Mouse (Mus musculus) erythroblast, adult 5-6 weeks (primary cell): ENCODE data around the gene Eps8. TPM values are rescaled to one million over a fixed set of nuclear protein-coding genes. Genes with fewer than 3 reads are reported as not detected.

Source experiments
- ATAC-seq: replicated peaks from 2 replicates; pipeline ENCODE4 v1.8.0; 2016; ENCODE audit warnings: moderate number of reproducible peaks, mild to moderate bottlenecking, moderate TSS enrichment, inconsistent platforms; ENCODE audit not compliant: poor library complexity, low FRiP score, severe bottlenecking
- total RNA-seq, 2 experiments: library from RNA; stranded (forward) in 1 of 2; stranded (reverse) in 1 of 2; fragments of 150-400 nt in 1 of 2; fragments of 200-764, 138-1000 nt in 1 of 2; gene quantifications; 2 replicates each; pipeline versions ENCODE4 v1.2.3 to v1.2.4; 2015 to 2017; ENCODE audit warnings: low replicate concordance in 2 of 2

The Eps8 gene
- total RNA-seq, 2 experiments from 2014 or later, result 2.3 to 4.4 TPM

DNA sequence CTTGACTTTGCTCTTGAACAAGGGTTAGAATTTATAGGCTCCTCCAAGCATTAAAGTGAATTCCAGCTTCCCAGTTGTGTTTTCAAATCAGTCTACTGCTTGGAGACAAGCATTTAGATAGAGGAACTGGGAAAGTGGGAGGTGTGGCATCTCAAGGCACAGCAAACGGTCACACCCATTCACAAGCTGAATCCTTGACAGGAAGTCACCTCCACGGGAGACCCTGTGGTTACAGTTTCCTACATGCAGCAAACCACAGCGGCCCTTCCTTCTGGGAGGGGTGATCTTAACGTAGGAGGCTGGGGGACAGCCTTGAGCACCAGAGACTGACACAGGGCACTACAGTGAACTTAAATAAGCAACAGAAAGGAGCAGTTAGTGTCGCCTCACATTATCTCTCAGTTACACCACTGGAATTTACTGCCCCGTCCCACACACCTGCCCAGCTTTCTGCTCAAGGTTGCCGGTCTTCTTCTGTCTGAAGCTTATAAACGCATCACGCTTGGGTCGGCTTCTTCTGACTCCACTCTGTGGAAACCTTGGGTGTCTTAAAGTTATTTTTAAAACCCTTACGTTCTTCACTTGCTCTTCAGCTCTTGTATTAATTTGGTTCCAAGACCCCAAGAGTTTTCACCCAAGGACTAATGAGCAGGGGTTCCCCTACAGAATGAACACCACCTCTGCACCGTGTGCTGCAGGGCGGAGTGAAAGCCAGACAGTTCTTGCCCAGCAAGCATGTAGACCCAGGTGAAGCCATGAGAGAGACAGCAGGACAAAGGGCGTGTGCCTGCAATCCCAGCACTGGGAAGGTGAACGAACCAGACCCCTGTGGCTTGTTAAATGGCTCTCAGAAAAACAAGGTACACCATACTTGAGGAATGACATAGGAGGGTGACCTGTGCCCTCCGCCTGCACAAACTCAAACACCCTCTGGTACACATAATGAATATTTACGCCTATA, 113.2 kb downstream of the Eps8 start:
- ATAC-seq, result no peak

DNA sequence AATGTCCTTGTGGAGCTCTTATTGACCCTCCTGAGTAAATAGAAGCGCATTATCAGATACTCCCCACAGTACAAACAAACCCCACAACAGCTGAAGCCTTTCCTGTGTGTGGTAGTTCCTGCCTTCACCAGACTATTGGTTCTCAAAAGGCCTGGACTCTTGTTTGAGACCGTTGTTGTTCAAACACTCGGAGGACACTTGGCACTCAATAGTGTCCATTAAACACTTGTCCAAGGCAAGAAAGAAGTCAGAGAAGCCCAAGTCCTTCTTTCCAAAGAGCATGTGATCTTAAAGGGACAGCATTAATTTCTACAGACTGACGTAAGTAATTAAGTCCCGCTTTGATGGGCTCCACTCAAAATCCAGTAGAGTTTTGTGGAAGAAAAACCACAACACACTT, 113.9 kb downstream of the Eps8 start:
- no peak for ATAC-seq

- no peak for ATAC-seq
Measured at GRCm38 (mm10) chr6:137540346-137540745, 114.3 kb downstream of the Eps8 start.

- ATAC-seq, result no peak
Measured at GRCm38 (mm10) chr6:137539219-137539618, 115.5 kb downstream of the Eps8 start.

DNA sequence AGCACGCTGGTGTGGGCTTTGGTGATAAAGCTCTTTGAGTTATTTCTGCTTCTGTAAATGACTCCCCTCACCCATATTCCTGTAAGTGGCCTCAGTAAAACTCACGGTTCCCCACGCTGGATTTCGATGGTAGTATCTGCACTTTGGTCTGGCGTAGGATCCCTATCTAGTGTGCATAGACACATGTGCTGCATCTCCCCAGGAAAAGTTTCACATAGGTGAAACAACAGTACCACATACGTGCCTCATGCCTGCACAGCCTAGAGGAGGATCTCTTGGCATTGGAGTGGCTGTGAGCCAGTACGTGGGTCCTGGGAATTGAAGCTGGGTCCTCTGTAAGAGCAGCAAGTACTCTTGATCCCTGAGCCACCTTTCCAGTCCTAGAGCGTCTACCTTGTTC, 121.9 kb downstream of the Eps8 start:
- ATAC-seq, result no peak

DNA sequence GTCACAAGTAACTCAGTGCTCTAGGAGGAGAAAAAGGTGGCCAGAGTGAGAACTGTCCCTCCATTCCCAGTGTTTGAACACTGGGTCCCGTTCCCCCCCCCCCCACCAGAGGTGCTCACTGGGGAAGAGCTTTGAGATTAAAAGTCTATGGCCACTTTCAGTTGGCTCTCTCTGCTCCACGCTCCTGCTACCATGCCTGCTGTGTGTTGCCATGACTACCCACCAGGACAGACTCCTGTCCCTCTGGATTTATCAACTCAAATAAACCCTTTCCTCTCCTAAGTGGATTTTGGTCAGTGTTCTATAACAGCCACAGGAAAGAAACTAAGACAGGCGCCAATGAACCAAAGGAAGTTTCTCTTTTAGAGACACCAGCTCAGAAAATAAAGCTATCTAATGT, 128.9 kb downstream of the Eps8 start:
- ATAC-seq, result no peak

DNA sequence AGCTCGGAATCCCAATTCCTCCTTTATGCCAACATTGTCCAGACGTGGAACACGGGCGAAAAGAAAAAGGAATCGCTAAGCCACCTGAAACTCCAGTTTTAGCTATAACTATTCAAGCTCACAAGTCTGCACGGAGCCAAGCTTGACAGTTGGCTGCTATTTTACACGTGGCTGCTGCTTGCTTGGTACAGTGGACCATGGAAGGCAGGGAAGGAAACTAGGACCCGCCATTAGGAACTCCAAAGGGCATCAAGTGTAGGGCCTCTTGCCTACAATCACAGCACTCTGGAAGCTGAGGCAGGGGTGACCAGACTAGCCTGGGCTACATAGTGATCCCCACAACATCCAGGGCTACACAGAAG, 134.4 kb downstream of the Eps8 start:
- ATAC-seq, result no peak

- ATAC-seq, result no peak
Measured at GRCm38 (mm10) chr6:137519529-137520342, 134.9 kb downstream of the Eps8 start.

DNA sequence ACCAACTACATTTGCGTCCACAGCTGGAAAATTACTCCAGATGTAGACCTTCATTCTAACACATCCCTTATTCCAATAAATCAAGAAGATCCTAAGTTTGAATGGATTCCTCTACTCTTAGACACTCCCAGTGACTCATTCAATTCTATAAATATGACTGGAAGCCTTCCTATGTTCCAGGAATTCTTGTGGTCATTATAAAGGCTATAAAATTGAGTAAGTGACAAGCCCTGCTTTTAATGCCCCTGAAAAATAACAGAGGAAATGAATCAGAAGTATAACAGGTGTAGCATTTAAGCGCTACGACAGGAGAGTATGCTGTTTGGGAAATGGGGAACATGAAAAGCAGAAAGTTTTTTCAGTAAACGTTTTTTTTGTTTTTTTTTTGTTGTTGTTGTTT, 139.8 kb downstream of the Eps8 start:
- ATAC-seq, result no peak

- no peak for ATAC-seq
Measured at GRCm38 (mm10) chr6:137512753-137513152, 141.9 kb downstream of the Eps8 start.

GRCm38 (mm10) chr6:137509341-137510045, 145.2 kb downstream of the Eps8 start:
- no peak for ATAC-seq

DNA sequence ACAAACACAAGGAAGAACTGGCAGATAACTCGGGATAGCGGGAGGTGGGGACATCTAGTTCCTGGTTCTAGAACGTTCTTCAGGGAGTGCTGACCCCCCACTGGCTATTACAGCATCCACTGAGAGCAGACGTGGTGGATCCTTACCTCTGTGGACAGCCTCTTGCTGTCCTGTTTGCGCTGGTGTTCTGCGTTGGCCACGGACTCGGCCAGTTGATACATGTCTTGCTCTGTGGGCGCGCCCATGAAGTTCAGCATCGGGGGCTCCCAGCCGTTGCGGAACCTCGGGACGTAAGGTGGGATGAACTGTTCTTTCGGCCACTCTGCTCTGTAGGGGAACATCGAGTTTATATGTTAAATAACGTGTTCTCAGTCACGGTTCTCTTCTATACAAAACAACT, 145.7 kb downstream of the Eps8 start:
- no peak for ATAC-seq

- no peak for ATAC-seq
Measured at GRCm38 (mm10) chr6:137506563-137506962, 148.1 kb downstream of the Eps8 start.

GRCm38 (mm10) chr6:137505555-137506227, 149.0 kb downstream of the Eps8 start:
- ATAC-seq, result no peak

DNA sequence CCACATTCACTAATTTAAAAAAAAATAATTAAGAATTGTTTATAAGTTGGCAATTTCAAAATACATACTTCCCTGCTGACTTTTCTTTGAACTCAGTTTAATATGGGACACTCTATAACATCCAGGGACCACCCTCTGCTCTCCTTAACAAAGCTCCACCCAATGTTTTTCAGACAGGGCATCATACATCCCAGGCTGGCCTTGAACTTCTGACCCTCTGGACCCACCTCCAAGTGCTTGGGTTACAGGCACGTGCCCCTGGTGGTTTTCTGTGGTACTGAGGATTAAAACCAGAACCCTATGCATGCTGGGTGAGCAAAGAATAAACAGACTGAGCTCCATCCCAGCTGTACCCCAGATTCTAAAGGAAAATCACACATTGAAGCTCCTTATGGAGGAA, 150.6 kb downstream of the Eps8 start:
- no peak for ATAC-seq

GRCm38 (mm10) chr6:137503462-137503861, 151.2 kb downstream of the Eps8 start:
- no peak for ATAC-seq

DNA sequence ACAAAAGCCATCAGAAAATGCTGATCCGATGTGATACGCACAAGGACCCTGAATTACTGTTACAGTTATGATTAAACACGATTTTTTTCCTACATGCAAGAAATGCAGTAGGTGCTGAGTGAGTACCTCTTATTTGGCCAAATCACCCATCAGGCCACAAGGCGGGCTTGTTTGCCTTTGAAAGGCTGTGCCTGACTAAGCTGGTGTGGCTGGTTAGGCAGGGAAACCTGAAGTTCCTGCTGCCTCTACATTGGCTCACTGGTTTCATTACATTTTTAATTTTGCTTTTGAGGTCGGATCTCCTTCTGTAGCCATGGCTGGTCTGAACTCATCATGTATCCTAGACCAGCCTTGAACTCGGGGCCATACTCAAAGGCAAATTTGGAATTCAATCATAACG, 151.7 kb downstream of the Eps8 start:
- ATAC-seq, result no peak

DNA sequence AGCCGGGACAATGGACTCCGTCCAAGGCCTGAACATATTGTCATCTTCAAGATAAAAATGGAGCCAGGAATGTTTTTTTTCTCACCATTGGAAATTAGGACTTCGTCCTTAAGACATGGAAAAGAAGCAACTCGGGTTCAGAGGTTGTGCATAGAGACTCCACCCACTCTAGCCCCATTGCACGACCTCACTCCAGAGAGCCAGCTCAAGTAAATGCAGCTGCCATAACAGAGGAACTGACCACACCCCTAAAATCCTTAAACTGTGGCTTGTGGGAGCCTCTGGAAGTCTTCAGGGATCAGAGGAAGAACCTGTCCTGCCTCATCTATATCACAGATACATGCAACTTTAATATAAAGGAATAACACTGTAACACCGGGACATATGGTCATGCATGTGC, 155.9 kb downstream of the Eps8 start:
- no peak for ATAC-seq

GRCm38 (mm10) chr6:137497208-137497835, 157.4 kb downstream of the Eps8 start:
- no peak for ATAC-seq
